In genomic region chr12:118301072-118301865, GRCm38 (mm10) we compare ENCODE assay signal across 8 mouse cellular contexts. TPM values are rescaled to one million over a fixed set of nuclear protein-coding genes. Genes with fewer than 3 reads are reported as not detected.
A peak's percentile ranks its signal among the peaks of the same experiment; 100 is the strongest.
DNase-seq lines count a peak whose midpoint lies in the region; ATAC-seq lines count a peak whose summit lies in the region.

Gene Sp4, minus strand, starts transcription at chr12:118301440.

- peak within 1 kb of the TSS; percentile 97 for H3K27ac ChIP-seq in hindbrain, embryonic 12.5 days

- H3K4me1 ChIP-seq in hindbrain, embryonic 12.5 days = peaks cover 28% of the 10 kb centered on the region

- ATAC-seq in hindbrain, embryonic 12.5 days (ENCODE audit: low FRiP score) = peak; percentile 92

- no peaks in the 10 kb centered on the region for H3K27me3 ChIP-seq in hindbrain, embryonic 12.5 days

- peak; percentile 97 for DNase-seq in NIH3T3 (ENCODE audit: low read depth)
- peak; percentile 95 to 97 for DNase-seq in cerebellum, postnatal 10 days
- peak; percentile 88 to 92 for DNase-seq in frontal cortex, postnatal 10 days (ENCODE audit: low spot score in 2 of 2)
- peak; percentile 92 to 93 for DNase-seq in layer of hippocampus, postnatal 14 days (ENCODE audit: low spot score in 2 of 2)
- peak; percentile 91 for DNase-seq in lung, postnatal 14 days
- DNase-seq in retina, adult 2 months (ENCODE audit: low read depth, low spot score) = peak; percentile 88
- peak; percentile 87 to 93 for DNase-seq in thymus, postnatal 36 days

- no peaks in the 10 kb centered on the region for H3K9me3 ChIP-seq in hindbrain, embryonic 12.5 days (replicated peaks)

- peak within 1 kb of the TSS; percentile 54 for H3K4me2 ChIP-seq in hindbrain, embryonic 12.5 days (replicated peaks)

- no peaks in the 10 kb centered on the region for H3K36me3 ChIP-seq in hindbrain, embryonic 12.5 days

- H3K4me3 ChIP-seq in hindbrain, embryonic 12.5 days = peak within 1 kb of the TSS; percentile 78

- peak within 1 kb of the TSS; percentile 70 for H3K9ac ChIP-seq in hindbrain, embryonic 12.5 days

- 0% methylated on average over 40 of the region's 78 CpGs for WGBS in hindbrain, embryonic 12.5 days

RNA-seq across cellular contexts. Expression of gene Sp4, which starts in this region (rescaled TPM):
- 20.1 and 22.4 TPM in 2 replicates for polyA plus RNA-seq in hindbrain, embryonic 12.5 days (2016; fragmentation: Nextera tagmentation; extraction: Ambion mirVana)
- total RNA-seq in layer of hippocampus, postnatal 14 days (2021) = 10 to 100 TPM; 24.5 to 25.8 TPM

Comparison
In these comparisons a context has a peak if more than half of its experiments do, and no peak if none do; other contexts are left out.
1. Peak in every context shown above with its lines: DNase-seq, ATAC-seq, H3K4me3 ChIP-seq and H3K27ac ChIP-seq.